Mouse (Mus musculus) cerebellum, postnatal 14 days (tissue): ENCODE data around the gene Hspb11.

Experiments
- DNase-seq, 2 experiments: peaks; one replicate each; pipeline ENCODE4 v3.0.0; 2021; ENCODE audit warnings: mixed read lengths in 2 of 2

Gene Hspb11

DNA sequence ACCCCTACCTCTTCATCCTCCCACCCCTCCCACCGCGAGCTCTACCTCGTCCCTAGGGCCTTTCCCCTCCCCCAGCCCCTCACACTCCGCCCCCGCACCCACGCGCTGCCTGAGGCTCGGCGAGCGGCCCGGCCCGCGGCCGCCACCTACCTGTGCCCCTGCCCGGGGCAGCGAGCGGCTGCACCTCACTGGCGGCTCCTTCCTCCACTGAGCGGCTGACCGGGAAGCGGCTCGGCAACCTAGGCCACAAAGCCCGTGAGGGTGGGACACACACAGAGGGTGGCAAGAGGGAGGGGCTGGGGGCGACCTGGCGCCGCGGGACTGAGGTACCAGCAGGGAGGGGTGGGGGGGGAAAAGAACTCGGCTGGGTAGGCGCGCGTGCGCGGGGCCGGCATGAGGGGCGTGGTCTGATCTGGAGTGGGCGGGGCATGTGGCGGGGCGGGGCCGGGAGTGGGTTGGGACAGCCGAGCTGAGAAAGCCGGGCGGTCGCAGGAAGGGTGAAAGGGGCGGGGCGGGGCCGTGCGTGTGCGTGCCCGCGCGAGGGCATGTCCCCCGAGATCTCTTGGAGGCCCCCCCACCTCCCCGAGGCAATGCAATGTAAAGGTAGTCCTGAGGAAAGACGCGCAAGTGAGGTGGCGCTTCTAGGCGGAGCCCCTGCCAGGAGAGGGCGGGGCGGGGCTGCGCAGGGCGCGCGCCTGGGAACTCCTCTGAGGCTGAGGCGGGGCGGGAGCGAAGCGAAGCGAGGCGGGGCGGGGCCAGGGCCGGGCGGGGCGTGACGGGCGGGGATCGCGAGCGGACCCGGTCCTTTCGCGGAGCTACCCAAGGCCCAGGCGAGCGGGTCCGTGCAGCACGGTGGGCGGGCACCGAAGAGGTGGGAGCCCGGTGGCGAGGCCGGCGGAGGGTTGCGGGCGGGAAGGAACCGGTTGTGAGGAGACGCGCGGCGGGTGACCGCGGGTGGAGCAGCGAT is at the start of gene Hspb11, which contains the start of gene Lrrc42:
Gene Hspb11, plus strand, starts transcription at position 469 of the 967 bp plus-strand sequence.
Gene Lrrc42, minus strand, starts transcription at position 408 of the 967 bp plus-strand sequence.
- peak; percentile 97 to 98 for DNase-seq

DNA sequence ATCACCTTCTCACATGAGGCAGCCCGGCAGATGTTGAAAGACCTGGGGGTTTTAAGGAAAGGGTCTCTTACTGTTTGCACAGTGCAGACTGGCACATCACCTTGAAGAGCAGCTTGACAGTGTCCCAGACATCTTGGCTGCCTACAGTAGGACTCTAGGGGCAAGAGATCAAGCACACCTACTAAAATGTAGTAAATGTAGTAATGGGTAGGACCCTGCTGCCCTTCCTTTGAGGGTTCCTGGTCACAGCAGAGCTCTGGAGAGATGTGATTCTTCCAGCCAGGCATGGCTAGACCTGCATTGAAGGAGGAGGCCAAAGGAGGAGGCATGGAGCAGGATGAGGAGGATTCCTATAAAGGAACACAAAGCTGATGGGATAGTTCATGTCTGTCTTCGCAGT is 46.4 kb upstream of the Hspb11 start:
- no peak for DNase-seq

DNA sequence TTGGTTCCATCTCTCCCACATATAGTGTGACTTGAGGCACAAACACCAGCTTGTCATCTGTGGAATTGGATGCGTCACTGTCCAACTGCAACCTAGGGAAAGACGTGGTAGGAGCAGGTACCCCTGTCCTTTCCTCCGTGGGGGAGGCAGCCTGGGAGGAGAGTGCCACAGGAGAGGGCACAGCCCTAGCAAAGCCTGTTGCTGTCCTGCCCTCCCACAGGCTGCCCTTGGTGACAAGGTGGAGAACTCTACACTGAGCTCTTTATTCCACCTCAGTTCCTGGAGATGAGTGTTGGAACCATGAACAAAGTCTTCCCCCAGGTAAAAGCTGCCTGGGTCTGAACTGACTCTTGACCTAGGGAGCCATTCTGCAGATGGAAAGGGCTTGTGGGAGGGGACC is 44.5 kb upstream of the Hspb11 start, which contains the start of gene Ldlrad1:
Gene Ldlrad1, plus strand, starts transcription at position 301 of the 400 bp plus-strand sequence.
- no peak for DNase-seq

DNA sequence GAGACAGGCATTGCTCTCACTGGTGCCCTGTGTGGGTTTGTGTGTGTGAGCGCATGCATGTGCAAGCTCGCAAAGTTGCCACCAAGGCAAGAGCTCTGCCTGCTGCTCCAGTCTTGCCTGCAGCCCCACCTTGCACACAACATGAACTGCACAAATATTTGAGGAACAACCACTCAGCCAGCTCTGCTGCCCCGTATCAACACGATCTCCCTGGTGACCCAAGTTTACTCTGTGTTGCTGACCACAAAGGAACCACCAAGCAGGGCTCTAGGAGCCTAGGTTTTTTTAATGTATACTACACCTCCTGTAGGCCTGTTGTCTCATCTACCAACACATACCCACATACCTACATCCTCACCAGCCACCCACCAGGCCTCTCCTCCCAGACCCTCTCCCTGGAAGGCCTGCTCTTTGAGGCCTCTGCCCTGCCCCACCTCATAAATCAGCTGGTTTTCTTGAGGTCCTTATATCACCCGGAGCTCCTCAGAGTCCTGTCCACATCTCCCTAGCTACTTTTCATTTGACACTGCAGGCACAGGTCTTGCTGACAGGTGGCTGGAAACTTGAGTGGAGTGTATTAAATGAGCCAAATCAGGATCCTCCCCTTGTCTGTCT is 42.8 kb upstream of the Hspb11 start:
- no peak for DNase-seq

DNA sequence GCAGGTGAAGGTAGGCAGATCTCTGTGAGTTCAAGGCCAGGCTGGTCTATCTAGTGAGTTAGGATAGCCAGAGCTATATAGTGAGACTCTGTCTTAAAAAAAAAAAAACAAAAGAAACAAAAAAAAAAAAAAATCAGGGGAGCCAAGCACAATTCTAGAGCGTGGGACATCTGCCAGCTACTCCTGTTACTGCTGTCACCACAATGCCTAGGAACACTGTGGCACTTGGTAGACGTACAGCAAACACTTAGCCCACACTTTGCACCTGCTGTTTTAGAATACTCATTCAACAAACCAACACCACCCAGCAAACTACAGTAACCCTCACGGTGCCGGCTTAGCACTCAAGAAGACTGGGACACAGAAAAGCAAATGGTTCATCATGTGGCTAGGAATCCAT is 41.9 kb upstream of the Hspb11 start:
- peak in 1 of 2 experiments; percentile 17 for DNase-seq

DNA sequence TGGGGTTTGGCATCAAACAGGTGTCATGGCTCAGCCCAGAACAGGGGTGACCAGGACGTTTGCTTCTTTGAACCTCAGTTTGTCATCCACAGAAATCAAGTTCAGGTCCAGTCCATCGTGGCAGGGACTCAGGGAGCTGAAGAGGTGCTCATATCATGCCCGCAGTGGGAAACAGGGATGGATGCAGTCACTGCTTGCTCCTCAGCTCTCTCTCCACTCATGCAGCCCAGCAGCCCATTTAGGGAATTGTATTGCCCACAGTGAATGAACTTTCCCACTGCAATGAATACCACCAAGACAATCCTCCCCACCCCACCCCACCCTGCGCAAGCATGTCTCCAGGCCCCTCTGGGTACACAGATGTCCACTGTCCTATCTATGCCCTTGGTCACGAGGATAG is 41.5 kb upstream of the Hspb11 start:
- no peak for DNase-seq

DNA sequence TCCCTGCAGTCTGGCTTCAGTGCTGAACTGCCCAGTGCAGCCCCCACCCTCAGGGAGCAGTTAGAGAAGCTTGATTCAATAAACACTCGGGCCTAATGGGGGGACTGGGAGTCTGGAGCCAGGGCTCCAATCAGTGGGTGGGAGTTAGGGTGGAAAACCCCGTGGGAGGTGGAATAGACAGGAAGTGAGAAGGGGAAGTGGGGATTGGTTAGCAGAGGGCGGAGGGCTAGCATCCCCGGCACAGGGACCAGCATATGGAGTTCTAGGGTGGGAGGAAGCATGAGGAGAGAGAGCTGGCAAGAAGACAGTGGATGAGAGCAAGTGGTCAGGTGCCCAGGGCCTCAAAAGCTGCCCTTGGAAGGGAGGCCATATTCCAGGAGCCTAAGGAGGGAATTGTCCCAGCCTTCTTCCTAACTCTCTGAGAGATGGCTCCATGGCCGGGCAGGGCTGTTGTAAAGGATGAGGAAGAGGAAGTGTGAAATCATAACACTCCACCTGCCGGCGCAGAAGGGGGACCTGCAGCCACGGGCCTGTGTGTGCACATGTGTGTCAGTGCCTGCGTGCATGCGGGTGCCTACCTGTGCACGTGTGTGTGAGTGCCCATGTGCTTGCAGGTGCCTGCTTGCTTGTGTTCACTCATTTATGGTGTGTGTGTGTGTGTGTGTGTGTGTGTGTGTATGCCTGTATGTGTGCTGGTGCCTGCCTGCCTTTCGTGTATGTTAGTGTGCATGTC is 39.9 kb upstream of the Hspb11 start:
- DNase-seq: peak in 1 of 2 experiments; percentile 23

DNA sequence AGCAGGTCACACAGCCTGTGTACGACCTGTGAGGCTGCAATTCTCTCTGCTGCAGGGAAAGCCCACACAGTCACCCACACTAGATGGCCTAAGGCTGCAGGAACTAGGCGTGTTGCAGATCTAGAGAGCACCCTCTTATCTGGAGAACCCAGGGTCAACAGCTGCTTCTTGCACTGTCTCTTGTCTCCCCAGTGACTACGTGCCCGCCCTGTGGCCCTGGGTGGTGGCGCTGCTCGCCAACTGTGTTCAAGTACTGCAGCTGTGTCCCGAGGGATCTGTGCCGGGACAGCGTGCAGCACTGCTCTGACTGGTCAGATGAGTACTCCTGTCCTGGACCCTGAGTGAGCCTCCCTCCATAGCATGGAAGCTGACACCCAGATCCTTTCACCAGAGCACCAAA is 35.8 kb upstream of the Hspb11 start:
- DNase-seq: no peak

DNA sequence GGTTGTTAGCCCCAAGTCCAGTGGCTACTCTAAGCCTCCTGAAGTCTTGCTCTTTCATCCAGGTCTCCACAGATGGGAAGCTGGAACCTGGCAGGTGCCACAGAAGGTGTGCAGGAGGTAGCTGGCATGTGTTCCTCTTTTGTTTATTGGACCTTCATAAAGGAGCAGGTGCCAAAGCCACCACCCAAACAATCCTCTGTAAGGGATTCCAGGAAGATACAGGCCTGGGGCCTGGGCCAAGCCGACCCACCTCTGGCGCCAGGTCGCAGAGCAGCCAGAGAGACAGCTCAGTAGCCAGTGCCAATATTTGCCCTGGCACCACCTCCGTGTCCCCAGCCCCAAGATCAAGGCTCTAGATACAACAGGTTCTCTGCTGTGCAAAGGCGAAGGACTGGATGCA is 31.9 kb upstream of the Hspb11 start:
- peak; percentile 31 to 36 for DNase-seq

DNA sequence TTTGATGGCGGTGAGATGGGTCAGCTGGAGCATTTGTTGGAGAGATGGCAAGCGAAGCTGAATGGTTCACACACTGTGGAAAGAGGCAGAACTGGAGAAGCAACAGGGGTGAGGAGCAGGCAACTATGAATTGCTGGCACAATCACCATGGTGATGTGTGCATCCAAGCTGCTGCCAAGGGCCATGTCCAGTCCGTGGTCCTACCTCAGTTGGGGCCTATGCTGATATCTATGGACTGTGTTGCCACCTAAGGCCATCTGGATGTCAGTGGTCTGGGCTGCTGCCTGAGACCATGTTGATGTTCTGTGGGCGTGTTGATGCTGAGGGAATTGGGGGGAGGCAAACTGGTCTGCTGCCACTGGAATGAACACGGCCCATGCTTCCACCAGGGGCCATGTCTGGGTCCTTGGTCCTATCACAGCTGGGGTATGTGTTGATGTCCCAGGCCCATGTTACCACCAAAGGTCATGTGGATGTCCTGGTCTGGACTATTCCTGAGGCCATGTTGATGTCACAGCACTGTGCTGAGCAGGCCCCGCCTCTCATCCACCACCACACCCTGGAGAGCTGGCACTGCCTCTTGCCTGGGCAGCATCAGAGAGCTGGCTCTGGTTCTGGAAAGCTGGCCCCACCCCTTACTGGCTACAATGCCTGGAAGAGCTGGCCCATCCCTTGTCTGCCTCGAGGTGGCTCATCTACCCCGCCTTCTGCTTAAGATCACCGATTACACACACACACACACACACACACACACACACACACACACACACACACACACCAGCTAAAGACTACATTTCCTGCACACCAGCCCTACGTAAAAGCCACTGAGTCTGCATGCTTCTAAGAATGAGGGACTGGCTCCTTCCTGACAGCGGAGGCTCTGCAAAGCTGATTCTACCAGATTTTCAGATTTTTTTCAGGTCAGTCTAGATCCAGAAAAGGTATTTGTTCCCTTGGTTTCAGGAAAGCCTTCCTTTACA is 29.9 kb upstream of the Hspb11 start:
- DNase-seq: peak; percentile 86 to 89

DNA sequence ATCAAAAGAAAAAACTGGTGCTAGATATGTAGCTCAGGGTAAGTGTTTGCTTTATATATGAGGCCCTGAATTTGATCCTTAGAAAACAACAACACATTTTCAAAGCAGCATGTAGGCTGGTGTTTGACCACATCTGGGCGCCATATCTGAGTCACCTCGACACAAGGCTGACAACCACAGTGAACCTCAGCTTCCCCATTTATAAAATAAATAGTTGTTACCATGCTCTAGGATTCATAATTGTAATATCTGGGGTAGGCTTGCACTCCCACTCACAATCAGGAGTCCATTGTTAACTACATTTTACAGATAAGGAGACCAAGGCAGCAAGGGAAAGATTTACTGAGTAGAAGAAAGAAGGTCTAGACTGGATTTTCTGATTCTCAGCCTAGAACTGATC is 27.1 kb upstream of the Hspb11 start:
- no peak for DNase-seq

DNA sequence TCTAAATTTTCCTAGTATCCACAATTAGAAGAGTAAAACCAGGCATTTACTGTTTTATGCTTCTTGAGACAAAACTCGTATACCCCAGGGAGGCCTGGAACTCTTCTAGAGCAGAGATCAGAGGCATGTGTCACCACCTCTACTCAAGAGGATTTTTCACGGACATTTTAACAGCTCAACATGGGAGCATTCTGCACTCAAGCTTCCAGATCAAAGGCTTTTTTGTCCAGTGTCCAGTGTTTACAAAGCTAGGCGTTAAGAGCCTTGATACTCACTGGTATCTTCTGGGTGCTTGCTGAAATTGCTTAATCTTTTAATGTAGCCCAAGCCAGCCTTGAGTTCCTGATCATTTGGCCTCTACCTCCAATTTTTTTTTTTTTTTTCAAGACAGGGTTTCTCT is 21.2 kb upstream of the Hspb11 start:
- DNase-seq: no peak

DNA sequence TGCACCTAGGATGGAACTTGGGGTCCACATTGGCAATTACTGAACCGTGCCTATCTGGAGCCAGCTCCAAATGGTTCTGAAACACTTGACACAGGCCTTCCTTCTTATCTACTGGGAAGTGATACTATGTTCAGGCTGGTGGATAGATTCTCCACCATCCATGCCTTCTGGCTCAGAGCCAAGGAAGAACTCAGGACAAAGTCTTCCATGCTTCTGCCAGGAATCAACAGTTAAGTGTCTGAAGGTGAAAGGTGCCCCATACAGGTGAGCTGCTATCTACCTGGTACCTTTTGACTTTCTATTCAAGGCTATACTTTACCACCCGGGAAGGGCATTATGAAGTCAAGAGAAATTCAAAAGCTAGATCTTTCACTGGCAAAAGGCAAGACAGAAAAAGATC is 15.1 kb upstream of the Hspb11 start:
- no peak for DNase-seq

DNA sequence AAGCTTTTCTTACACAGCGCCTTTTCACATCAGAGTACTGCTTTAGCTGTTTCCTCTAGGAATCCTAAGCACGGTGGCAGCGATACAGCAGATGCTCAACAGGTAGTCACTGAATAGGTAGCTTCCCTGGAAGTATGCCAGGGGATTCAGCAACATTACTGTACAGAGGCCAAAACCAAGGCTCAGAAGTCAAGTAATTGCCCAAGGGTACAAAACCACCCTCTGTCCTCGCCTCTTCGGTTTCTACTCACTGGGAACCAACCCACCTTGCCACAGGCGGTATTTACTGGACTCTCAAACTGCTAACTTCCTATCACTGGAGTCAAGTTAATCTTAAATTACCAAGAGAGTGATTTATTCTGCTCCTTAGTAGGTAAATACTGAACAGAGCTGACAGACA is 13.2 kb upstream of the Hspb11 start:
- DNase-seq: no peak

DNA sequence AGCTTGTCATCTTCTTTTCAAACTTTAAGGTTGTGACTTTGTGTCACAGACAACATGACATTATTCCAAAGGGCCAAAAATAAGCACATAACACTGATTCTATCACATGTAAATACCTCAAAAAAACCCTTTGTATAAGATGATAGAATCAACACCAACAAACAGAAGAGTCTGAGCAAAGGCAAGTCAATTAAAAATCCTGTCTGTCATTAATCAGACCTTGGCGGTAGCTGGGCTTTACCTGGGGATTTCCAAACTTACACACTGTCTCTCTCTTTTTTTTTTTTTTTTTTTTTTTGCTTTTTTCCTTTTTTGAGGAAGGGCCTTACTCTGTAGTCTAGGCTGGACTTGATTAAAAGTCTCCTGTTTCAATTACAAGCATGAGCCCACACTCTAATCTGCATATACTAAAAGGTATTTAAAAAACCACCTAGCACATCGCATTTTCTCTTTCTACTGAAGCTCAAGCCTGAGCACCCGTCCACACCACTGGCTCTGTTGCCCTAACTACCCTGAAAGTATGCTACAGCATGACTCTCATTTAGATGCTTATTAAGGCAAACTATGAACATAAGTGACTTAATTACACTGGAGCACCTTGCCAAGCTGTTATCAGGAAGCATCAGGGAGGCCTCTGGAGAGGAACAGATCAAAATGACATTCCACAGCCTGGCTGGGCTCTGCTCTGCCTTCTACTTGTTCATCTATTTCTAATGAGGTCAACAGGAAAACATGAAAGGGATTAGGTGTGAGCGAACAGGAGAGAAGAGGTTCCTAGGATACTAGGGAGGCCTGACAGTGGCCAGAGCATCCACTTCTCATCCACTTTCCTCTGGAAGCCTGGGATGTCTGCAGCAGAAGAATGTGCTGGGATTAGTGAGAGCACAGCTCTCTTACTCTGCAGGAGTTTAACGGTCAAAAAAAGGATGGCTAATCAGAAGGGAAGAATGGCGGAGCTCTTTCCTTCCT is 9.7 kb upstream of the Hspb11 start:
- no peak for DNase-seq

DNA sequence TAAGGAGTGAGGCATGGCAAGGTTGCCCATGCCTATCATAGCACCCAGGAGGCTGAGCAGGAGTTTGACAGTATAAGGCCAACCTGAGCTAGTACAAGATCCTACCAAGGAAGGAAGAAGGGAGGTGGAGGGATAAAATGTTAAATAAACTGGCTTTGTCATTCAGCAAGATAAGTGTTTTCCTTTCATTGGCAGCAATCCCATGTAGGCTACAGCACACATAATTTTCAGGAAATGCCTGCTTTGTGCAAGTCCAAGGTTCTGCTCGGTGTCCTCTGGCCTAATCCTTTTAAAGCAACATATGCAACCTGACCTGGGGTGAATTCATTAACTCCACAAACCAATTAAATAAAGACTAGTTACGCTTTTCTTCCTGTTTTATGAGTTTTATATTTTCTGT is 8.0 kb upstream of the Hspb11 start:
- DNase-seq: no peak

DNA sequence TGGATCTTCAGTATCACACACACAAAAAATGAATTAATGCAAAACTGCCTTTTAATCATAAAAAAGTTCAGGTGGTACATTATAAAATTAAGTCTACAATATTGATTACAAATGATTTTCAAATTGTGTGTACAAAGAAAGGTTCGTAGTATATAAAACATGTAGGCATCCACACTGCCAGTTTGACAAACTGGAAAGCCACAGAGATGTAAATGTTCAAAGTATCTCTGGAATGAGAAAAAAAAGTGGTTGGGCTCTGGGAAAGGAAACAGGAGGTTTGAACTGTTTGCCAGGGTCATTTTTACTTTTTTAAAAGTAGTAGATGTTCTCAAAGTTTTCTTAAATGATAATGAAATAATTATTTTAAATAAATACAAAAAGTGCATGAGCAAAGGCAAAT is 7.4 kb upstream of the Hspb11 start:
- no peak for DNase-seq

DNA sequence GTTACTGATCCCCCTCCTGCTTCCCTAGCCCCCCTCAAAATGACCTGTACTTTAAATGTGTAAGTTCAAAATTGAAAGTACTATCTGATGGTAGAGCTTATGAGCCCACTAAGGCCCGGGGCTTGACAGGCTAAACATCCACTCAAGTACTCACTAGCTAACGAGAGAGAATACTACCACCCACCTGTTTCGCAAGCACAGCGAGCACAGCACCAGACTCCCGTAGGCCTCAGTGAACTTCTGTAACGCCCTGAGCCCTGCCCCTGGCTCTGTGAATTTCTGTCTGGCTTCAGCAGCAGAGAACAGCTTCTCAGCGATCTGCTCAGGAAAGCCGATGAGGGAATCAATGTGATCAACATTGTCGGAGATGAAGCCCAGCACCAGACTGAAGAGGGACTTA is 6.3 kb upstream of the Hspb11 start:
- no peak for DNase-seq

DNA sequence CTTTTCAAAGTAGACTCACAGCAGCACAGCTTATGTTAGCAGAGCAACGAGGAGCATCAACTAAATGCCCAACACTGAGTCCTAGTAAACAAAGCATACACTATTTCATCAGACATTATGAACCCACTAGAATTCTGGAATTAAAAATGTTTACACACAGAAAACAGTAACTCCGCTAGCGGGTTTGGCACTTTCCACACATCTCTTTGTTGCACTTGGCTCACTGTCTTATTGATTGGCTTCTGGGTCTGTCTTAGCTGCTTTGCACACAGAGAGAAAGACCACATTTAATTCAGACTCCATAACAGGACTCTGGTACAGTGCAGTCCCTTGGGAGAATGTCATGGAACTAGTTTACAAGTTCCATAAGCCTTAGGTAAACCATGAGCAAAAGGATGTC is 5.3 kb upstream of the Hspb11 start:
- DNase-seq: no peak

DNA sequence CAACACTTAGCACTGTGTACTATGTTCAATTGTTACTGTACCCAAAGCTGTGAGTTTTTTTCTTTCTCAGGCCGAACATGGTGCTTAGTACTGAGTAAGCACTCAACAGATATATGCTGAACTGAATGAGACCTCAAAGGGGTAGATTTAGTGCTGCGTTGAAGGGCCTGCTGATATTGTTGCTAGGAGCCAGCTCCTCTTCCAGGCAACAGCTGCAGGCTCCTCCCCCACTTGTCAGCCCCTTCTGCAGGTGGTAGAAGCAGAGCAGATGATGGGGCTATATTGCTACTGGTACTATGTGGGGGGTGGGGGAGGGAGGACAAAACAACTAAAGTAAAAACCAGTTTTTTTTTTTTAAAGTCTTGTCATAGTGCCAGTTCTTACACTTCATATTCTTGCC is 3.9 kb upstream of the Hspb11 start:
- DNase-seq: no peak

DNA sequence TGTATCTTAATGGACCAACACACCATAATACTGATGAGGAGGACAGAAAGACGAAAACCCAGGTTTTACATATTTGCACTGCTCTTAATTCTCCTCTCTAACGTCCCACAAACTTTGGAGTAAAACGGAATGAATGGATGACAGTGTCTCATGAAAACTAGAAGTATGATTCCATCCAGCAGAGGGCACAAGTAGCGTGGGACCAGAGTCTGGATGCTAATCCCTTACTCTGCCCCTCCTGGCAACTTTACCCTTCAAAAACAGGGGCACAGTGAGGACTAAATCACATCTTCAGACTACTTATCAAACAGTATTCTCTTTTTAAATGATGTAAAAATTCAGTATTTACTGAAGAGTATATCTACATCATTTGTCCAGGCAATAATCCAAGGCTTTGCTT is 2.9 kb upstream of the Hspb11 start:
- peak; percentile 73 for DNase-seq
